Mouse (Mus musculus) myocyte (in vitro differentiated cells): ENCODE data around the gene Dnajb9. TPM values are rescaled to one million over a fixed set of nuclear protein-coding genes. Genes with fewer than 3 reads are reported as not detected.
A peak's percentile ranks its signal among the peaks of the same experiment; 100 is the strongest.

ENCODE experiments used
- H3K27me3 ChIP-seq: one replicate; pipeline ENCODE4 v1.6.1; 2011; ENCODE audit not compliant: control insufficient read depth, insufficient read depth, insufficient read length
- H3K36me3 ChIP-seq: one replicate; pipeline ENCODE4 v1.6.1; 2011; ENCODE audit not compliant: control insufficient read depth, insufficient read depth
- H3K4me2 ChIP-seq: one replicate; pipeline ENCODE4 v1.6.1; 2011; ENCODE audit warnings: low read depth, control low read depth
- H3K4me3 ChIP-seq: one replicate; pipeline ENCODE4 v1.5.1; 2011; ENCODE audit warnings: mild to moderate bottlenecking, control low read depth, moderate library complexity
- H3K79me2 ChIP-seq: one replicate; pipeline ENCODE4 v1.6.1; 2011; ENCODE audit not compliant: control insufficient read depth, insufficient read depth
- H3ac ChIP-seq: one replicate; pipeline ENCODE4 v1.6.1; 2011; ENCODE audit not compliant: control insufficient read depth, insufficient read length
- CEBPB ChIP-seq: IDR thresholded peaks from 2 replicates; pipeline ENCODE4 v1.6.1; 2011; ENCODE audit warnings: mild to moderate bottlenecking, moderate library complexity; ENCODE audit not compliant: poor library complexity, insufficient read depth, severe bottlenecking
- E2F4 ChIP-seq: IDR thresholded peaks from one replicate; pipeline ENCODE4 v1.6.1; 2011; ENCODE audit warnings: mild to moderate bottlenecking, control low read depth, moderate library complexity; ENCODE audit not compliant: insufficient read depth
- MAX ChIP-seq: IDR thresholded peaks from one replicate; pipeline ENCODE4 v1.6.1; 2011; ENCODE audit warnings: low read depth, mild to moderate bottlenecking, control low read depth
- MYOD1 ChIP-seq, 3 experiments: IDR thresholded peaks; one replicate each; pipeline ENCODE4 v1.6.1; 2011; ENCODE audit warnings: control low read depth in 2 of 3, low read depth in 2 of 3, mild to moderate bottlenecking in 2 of 3, moderate library complexity in 1 of 3; ENCODE audit not compliant: insufficient read length in 2 of 3, control insufficient read depth in 1 of 3
- MYOG ChIP-seq, 3 experiments: IDR thresholded peaks; one replicate each; pipeline ENCODE4 v1.6.1; 2011; ENCODE audit warnings: control low read depth in 2 of 3, low read depth in 2 of 3, mild to moderate bottlenecking in 2 of 3; ENCODE audit not compliant: insufficient read length in 2 of 3, control insufficient read depth in 1 of 3, insufficient read depth in 1 of 3
- POLR2A ChIP-seq: IDR thresholded peaks from one replicate; pipeline ENCODE4 v1.6.1; 2011; ENCODE audit warnings: low read depth, mild to moderate bottlenecking, control low read depth, moderate library complexity; ENCODE audit not compliant: insufficient read length
- POLR2AphosphoS2 ChIP-seq: IDR thresholded peaks from one replicate; pipeline ENCODE4 v1.6.1; 2011; ENCODE audit warnings: low read depth, control low read depth; ENCODE audit not compliant: insufficient read length
- REST ChIP-seq: IDR thresholded peaks from one replicate; pipeline ENCODE4 v1.6.1; 2011; ENCODE audit warnings: mild to moderate bottlenecking, control low read depth, moderate library complexity; ENCODE audit not compliant: insufficient read depth, insufficient read length
- SRF ChIP-seq: IDR thresholded peaks from one replicate; pipeline ENCODE4 v1.6.1; 2011; ENCODE audit warnings: low read depth; ENCODE audit not compliant: control insufficient read depth, insufficient read length
- TCF12 ChIP-seq: IDR thresholded peaks from one replicate; pipeline ENCODE4 v1.6.1; 2011; ENCODE audit warnings: mild to moderate bottlenecking, control low read depth; ENCODE audit not compliant: poor library complexity, insufficient read depth, severe bottlenecking
- TCF3 ChIP-seq: IDR thresholded peaks from one replicate; pipeline ENCODE4 v1.6.1; 2011; ENCODE audit warnings: low read depth, control low read depth; ENCODE audit not compliant: insufficient read length
- USF1 ChIP-seq: IDR thresholded peaks from one replicate; pipeline ENCODE4 v1.6.1; 2011; ENCODE audit warnings: low read depth, mild to moderate bottlenecking, control low read depth, moderate library complexity
- polyA plus RNA-seq: library from polyadenylated mRNA; unstranded; fragments of >200 nt; fragmentation: generic; extraction: Trizol; gene quantifications from one replicate; pipeline ENCODE4 v1.2.1, GENCODE M21; 2012; ENCODE audit warnings: missing spikeins

Dnajb9 gene
- polyA plus RNA-seq, 1 experiment, result 10.3 TPM

DNA sequence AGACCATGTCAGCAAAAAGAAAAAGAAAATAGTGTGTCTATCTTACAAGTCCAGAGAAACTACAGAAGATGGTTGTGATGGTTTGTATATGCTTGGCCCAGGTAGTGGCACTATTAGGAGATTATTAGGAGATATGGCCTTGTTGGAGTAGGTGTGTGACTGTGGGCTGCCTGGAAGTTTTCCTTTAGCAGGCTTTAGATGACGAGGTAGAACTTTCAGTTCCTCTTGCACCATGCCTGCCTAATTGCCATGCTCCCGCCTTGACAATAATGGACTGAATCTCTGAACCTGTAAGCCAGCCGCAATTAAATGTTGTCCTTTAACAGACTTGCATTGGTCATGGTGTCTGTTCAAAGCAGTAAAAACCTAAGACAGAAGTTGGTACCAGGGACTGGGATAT lies 1.4 kb upstream of the Dnajb9 start:
- Histone ChIP-seq H3ac (no peak overlapping the region), H3K4me2 (no peak overlapping the region), H3K4me3 (no peak overlapping the region), H3K27me3 (no peaks in the 10 kb centered on the region), H3K36me3 (no peaks in the 10 kb centered on the region), H3K79me2 (peaks cover 16% of the 10 kb centered on the region)
- TF ChIP-seq USF1, result no peak
- TF ChIP-seq POLR2A, result no peak
- no peak for TF ChIP-seq E2F4
- no peak for TF ChIP-seq REST
- TF ChIP-seq MYOG (IDR thresholded peaks at IDR 0.05; ENCODE audit: control insufficient read depth in 1 of 3, insufficient read depth in 1 of 3, insufficient read length in 2 of 3, low read depth in 2 of 3), result no peak
- TF ChIP-seq CEBPB, result no peak
- no peak for TF ChIP-seq TCF12
- TF ChIP-seq SRF, result no peak
- no peak for TF ChIP-seq MYOD1 (IDR thresholded peaks at IDR 0.05; ENCODE audit: control insufficient read depth in 1 of 3, insufficient read length in 2 of 3, low read depth in 2 of 3)
- TF ChIP-seq TCF3, result no peak
- no peak for TF ChIP-seq MAX

DNA sequence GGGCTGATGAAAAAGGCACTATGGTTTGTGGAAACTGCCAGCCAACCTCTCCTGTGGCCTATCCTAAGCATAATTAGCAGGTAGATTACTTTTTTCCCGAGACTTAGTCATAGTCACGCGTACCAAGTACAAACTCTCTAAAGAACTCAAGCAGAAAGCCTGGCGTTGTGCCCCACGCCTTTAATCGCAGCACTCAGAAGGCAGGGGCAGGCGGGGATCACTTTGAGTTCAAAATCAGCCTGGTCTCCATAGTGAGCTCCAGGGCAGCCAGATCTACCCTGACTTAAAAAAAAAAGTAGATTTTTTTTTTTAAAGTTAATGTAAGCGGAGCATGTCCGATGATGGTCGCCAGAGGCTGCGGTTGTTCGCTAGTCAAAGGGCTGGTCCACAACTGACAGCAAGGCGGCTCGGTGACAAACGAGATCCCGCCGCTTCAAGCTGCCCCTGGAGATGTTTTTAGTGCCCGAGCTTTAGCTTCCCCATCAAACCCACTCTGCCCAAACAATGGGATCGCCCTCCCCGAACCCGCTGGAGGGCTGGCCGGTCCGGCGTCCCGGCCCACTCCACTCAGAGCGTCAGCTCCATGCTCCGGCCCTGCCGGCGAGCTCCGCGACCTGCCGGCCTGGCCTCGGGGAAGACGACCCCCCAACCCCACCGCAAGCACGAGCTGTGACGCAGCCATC lies 844 bp downstream of the Dnajb9 start:
- H3K4me3 ChIP-seq, result peak overlapping the region; percentile 85
- no peak for TF ChIP-seq TCF3
- TF ChIP-seq POLR2A, result no peak
- TF ChIP-seq USF1, result no peak
- TF ChIP-seq MAX, result no peak
- TF ChIP-seq REST, result no peak
- TF ChIP-seq CEBPB, result no peak
- no peak for TF ChIP-seq TCF12
- no peak for TF ChIP-seq POLR2AphosphoS2
- no peak for TF ChIP-seq MYOD1 (IDR thresholded peaks at IDR 0.05; ENCODE audit: control insufficient read depth in 1 of 3, insufficient read length in 2 of 3, low read depth in 2 of 3)
- no peak for TF ChIP-seq SRF
- no peak for TF ChIP-seq E2F4
- TF ChIP-seq MYOG (IDR thresholded peaks at IDR 0.05; ENCODE audit: control insufficient read depth in 1 of 3, insufficient read depth in 1 of 3, insufficient read length in 2 of 3, low read depth in 2 of 3), result no peak

GRCm38 (mm10) chr12:44197873-44198525 lies 12.1 kb downstream of the Dnajb9 start:
- H3K27me3 ChIP-seq, result no peaks in the 10 kb centered on the region
- H3K79me2 ChIP-seq, result no peaks in the 10 kb centered on the region
- H3K4me2 ChIP-seq, result no peak overlapping the region
- H3ac ChIP-seq, result no peak overlapping the region
- H3K36me3 ChIP-seq, result no peaks in the 10 kb centered on the region
- TF ChIP-seq CEBPB, result 0 out of 2 replicates have a peak, but pooled peaks have one; percentile 36
- TF ChIP-seq MYOG (IDR thresholded peaks at IDR 0.05; ENCODE audit: control insufficient read depth in 1 of 3, insufficient read depth in 1 of 3, insufficient read length in 2 of 3, low read depth in 2 of 3), result no peak
- H3K4me3 ChIP-seq, result no peak overlapping the region

More for the DNA sequence above, 844 bp downstream of the Dnajb9 start:
- Histone ChIP-seq H3K4me2 (peak overlapping the region; percentile 82), H3K27me3 (no peaks in the 10 kb centered on the region), H3ac (peak overlapping the region; percentile 40), H3K36me3 (peaks cover 12% of the 10 kb centered on the region), H3K79me2 (peaks cover 16% of the 10 kb centered on the region)

- TF ChIP-seq USF1 (no peak), TCF12 (no peak), MAX (no peak), POLR2AphosphoS2 (no peak)
- Histone ChIP-seq H3K27me3 (no peaks in the 10 kb centered on the region), H3K36me3 (no peaks in the 10 kb centered on the region), H3K4me3 (no peak overlapping the region), H3K4me2 (peak overlapping the region; percentile 59), H3ac (no peak overlapping the region), H3K79me2 (no peaks in the 10 kb centered on the region)
Observed at GRCm38 (mm10) chr12:44181081-44181982, 28.8 kb downstream of the Dnajb9 start.

GRCm38 (mm10) chr12:44177038-44177355 lies 33.1 kb downstream of the Dnajb9 start:
- H3K79me2 ChIP-seq, result no peaks in the 10 kb centered on the region
- no peak for TF ChIP-seq REST
- TF ChIP-seq MYOG (IDR thresholded peaks at IDR 0.05; ENCODE audit: control insufficient read depth in 1 of 3, insufficient read depth in 1 of 3, insufficient read length in 2 of 3, low read depth in 2 of 3), result no peak
- TF ChIP-seq TCF12, result no peak
- TF ChIP-seq POLR2AphosphoS2, result no peak
- TF ChIP-seq E2F4, result no peak
- TF ChIP-seq MYOD1 (IDR thresholded peaks at IDR 0.05; ENCODE audit: control insufficient read depth in 1 of 3, insufficient read length in 2 of 3, low read depth in 2 of 3), result no peak
- no peak for TF ChIP-seq TCF3
- TF ChIP-seq CEBPB, result no peak
- no peak for TF ChIP-seq POLR2A
- TF ChIP-seq USF1, result no peak
- no peak for TF ChIP-seq MAX
- no peak for TF ChIP-seq SRF
- H3K27me3 ChIP-seq, result no peaks in the 10 kb centered on the region
- no peaks in the 10 kb centered on the region for H3K36me3 ChIP-seq
- no peak overlapping the region for H3K4me3 ChIP-seq
- H3K4me2 ChIP-seq, result no peak overlapping the region
- H3ac ChIP-seq, result no peak overlapping the region
